Mouse (Mus musculus) left cerebral cortex, adult 6 months (tissue): ENCODE results near the gene Elovl7. TPM values are rescaled to one million over a fixed set of nuclear protein-coding genes. Genes with fewer than 3 reads are reported as not detected.

Experiments
- long read RNA-seq, 2 experiments: library from polyadenylated mRNA; unstranded; transcript quantifications; one replicate each; pipeline ENCODE4 v2.0.0; 2019 to 2020
- polyA plus RNA-seq: library from polyadenylated mRNA; unstranded; fragments of <200 nt; fragmentation: Nextera tagmentation; gene quantifications from 2 replicates; pipeline ENCODE4 v1.2.3, GENCODE M21; 2021

The Elovl7 gene
- 10.1 and 10.5 TPM in 2 replicates for polyA plus RNA-seq
- long read RNA-seq, experiment 1, full-length matches to known transcripts: 83 of 95 reads
- long read RNA-seq, experiment 1, partial matches to known transcripts: 6 of 95 reads
- long read RNA-seq, experiment 1, other reads (novel, unspliced or antisense): 6 of 95 reads
- long read RNA-seq, experiment 2, full-length matches to known transcripts: 13 of 15 reads
- long read RNA-seq, experiment 2, partial matches to known transcripts: 1 of 15 reads
- long read RNA-seq, experiment 2, other reads (novel, unspliced or antisense): 1 of 15 reads

GRCm38 (mm10) chr13:108214081-108214484 lies at the start of gene Elovl7:
Gene Elovl7, plus strand, starts transcription at chr13:108214404.

GRCm38 (mm10) chr13:108315702-108316486 lies 101.7 kb downstream of the Elovl7 start, which contains the start of gene Depdc1b:
Gene Depdc1b, plus strand, starts transcription at chr13:108316332.

Other genes starting within 250 kb of the Elovl7 start
- gene Smim15, start 170.0 kb upstream of the Elovl7 start, polyA plus RNA-seq: 59.2 and 77.4 TPM in 2 replicates
- 110 and 121 TPM in 2 replicates for gene Ndufaf2, start 55.8 kb upstream of the Elovl7 start, polyA plus RNA-seq
- 6.6 and 11.5 TPM in 2 replicates for gene Ercc8, start 55.7 kb upstream of the Elovl7 start, polyA plus RNA-seq
- gene Depdc1b, start 101.9 kb downstream of the Elovl7 start, polyA plus RNA-seq: 0.14 and 0.26 TPM in 2 replicates
- gene Pde4d, start 235.5 kb downstream of the Elovl7 start, polyA plus RNA-seq: 16.8 and 23.3 TPM in 2 replicates